Mouse (Mus musculus) MEL (cell line): ENCODE results near the gene Ehmt2. TPM values are rescaled to one million over a fixed set of nuclear protein-coding genes. Genes with fewer than 3 reads are reported as not detected.

Source experiments
- DNase-seq: peaks from one replicate; pipeline ENCODE4 v3.0.0; 2011; ENCODE audit warnings: low read depth, low spot score
- H3K27ac ChIP-seq: 2 replicates; pipeline ENCODE4 v1.5.1; 2012; ENCODE audit warnings: low read depth, mild to moderate bottlenecking, control low read depth, low read length, moderate library complexity; ENCODE audit not compliant: control insufficient read depth
- H3K27me3 ChIP-seq, 2 experiments: fragments of 150-350 bp in 1 of 2; sonication (generic) in 1 of 2; 2 replicates each; pipeline ENCODE4 v1.6.1; 2012; ENCODE audit warnings: low read length in 2 of 2, mild to moderate bottlenecking in 2 of 2, improper control_type of control experiment in 1 of 2, moderate library complexity in 1 of 2; ENCODE audit not compliant: insufficient read depth in 2 of 2, control insufficient read depth in 1 of 2
- H3K36me3 ChIP-seq, 2 experiments: 2 replicates each; pipeline ENCODE4 v1.6.1; 2012 to 2014; ENCODE audit warnings: low read length in 2 of 2, improper control_type of control experiment in 1 of 2, inconsistent platforms in 1 of 2, mild to moderate bottlenecking in 1 of 2; ENCODE audit not compliant: insufficient read depth in 2 of 2, control insufficient read depth in 1 of 2
- H3K4me1 ChIP-seq, 2 experiments: fragments of 150-350 bp in 1 of 2; sonication (generic) in 1 of 2; 2 replicates each; pipeline ENCODE4 v1.6.1; 2012; ENCODE audit warnings: low read length in 2 of 2, improper control_type of control experiment in 1 of 2, mild to moderate bottlenecking in 1 of 2; ENCODE audit not compliant: insufficient read depth in 2 of 2, control insufficient read depth in 1 of 2
- H3K4me3 ChIP-seq, 2 experiments: fragments of 150-350 bp in 1 of 2; sonication (generic) in 1 of 2; 2 replicates each; pipeline ENCODE4 v1.5.1; 2012; ENCODE audit warnings: low read depth in 2 of 2, low read length in 2 of 2, mild to moderate bottlenecking in 2 of 2, moderate library complexity in 2 of 2, control low read depth in 1 of 2, improper control_type of control experiment in 1 of 2; ENCODE audit not compliant: control insufficient read depth in 1 of 2, insufficient read depth in 1 of 2
- H3K79me2 ChIP-seq: 2 replicates; pipeline ENCODE4 v1.6.1; 2012; ENCODE audit warnings: mild to moderate bottlenecking, low read length, moderate library complexity; ENCODE audit not compliant: control insufficient read depth, poor library complexity, insufficient read depth
- H3K9ac ChIP-seq: 2 replicates; pipeline ENCODE4 v1.6.1; 2012; ENCODE audit warnings: low read depth, mild to moderate bottlenecking, control low read depth, low read length, moderate library complexity; ENCODE audit not compliant: control insufficient read depth, poor library complexity, severe bottlenecking
- H3K9me3 ChIP-seq: fragments of 150-350 bp; sonication (generic); replicated peaks from 2 replicates; pipeline ENCODE4 v1.6.1; 2012; ENCODE audit warnings: mild to moderate bottlenecking, low read length, improper control_type of control experiment, moderate library complexity; ENCODE audit not compliant: insufficient read depth
- BHLHE40 ChIP-seq: IDR thresholded peaks from 2 replicates; pipeline ENCODE4 v1.6.1; 2012; ENCODE audit warnings: low read depth, mild to moderate bottlenecking, inconsistent platforms, low read length, improper control_type of control experiment, borderline replicate concordance
- CHD1 ChIP-seq: IDR thresholded peaks from 2 replicates; pipeline ENCODE4 v1.6.1; 2012; ENCODE audit warnings: low read depth, mild to moderate bottlenecking, inconsistent platforms, low read length, improper control_type of control experiment
- CHD2 ChIP-seq: IDR thresholded peaks from 2 replicates; pipeline ENCODE4 v1.6.1; 2011; ENCODE audit warnings: low read length, improper control_type of control experiment
- CTCF ChIP-seq, 3 experiments: IDR thresholded peaks in 2 of 3; conservative IDR thresholded peaks in 1 of 3; 2 replicates each; pipeline ENCODE4 v1.5.1; 2011 to 2012; ENCODE audit warnings: low read length in 3 of 3, low read depth in 2 of 3, mild to moderate bottlenecking in 2 of 3, improper control_type of control experiment in 1 of 3, inconsistent platforms in 1 of 3, mixed read lengths in 1 of 3, moderate library complexity in 1 of 3; ENCODE audit not compliant: control insufficient read depth in 1 of 3, insufficient read depth in 1 of 3, poor library complexity in 1 of 3, severe bottlenecking in 1 of 3
- E2F4 ChIP-seq: IDR thresholded peaks from 2 replicates; pipeline ENCODE4 v1.6.1; 2011; ENCODE audit warnings: low read depth, low read length, improper control_type of control experiment, borderline replicate concordance
- ELF1 ChIP-seq: IDR thresholded peaks from 2 replicates; pipeline ENCODE4 v1.6.1; 2014; ENCODE audit warnings: low read depth, mild to moderate bottlenecking, inconsistent platforms, low read length, improper control_type of control experiment, moderate library complexity
- EP300 ChIP-seq, 2 experiments: IDR thresholded peaks; 2 replicates each; pipeline ENCODE4 v1.6.1; 2011; ENCODE audit warnings: improper control_type of control experiment in 2 of 2, low read length in 2 of 2, low read depth in 1 of 2, mild to moderate bottlenecking in 1 of 2
- ETS1 ChIP-seq: IDR thresholded peaks from 2 replicates; pipeline ENCODE4 v1.6.1; 2012; ENCODE audit warnings: low read depth, mild to moderate bottlenecking, inconsistent platforms, low read length, improper control_type of control experiment, moderate library complexity
- GATA1 ChIP-seq: IDR thresholded peaks from 2 replicates; pipeline ENCODE4 v1.6.1; 2011; ENCODE audit warnings: low read depth, low read length, improper control_type of control experiment
- HCFC1 ChIP-seq: IDR thresholded peaks from 2 replicates; pipeline ENCODE4 v1.6.1; 2012; ENCODE audit warnings: low read depth, mild to moderate bottlenecking, inconsistent platforms, low read length, improper control_type of control experiment, moderate library complexity
- JUND ChIP-seq: IDR thresholded peaks from 2 replicates; pipeline ENCODE4 v1.6.1; 2011; ENCODE audit warnings: low read depth, mild to moderate bottlenecking, improper control_type of control experiment, low read length
- KAT2A ChIP-seq: conservative IDR thresholded peaks from 2 replicates; pipeline ENCODE4 v1.6.1; 2012; ENCODE audit warnings: low read depth, low read length, improper control_type of control experiment, inconsistent platforms
- MAFK ChIP-seq: IDR thresholded peaks from 2 replicates; pipeline ENCODE4 v1.6.1; 2011; ENCODE audit warnings: low read depth, mild to moderate bottlenecking, low read length, improper control_type of control experiment, borderline replicate concordance
- MAX ChIP-seq: IDR thresholded peaks from 2 replicates; pipeline ENCODE4 v1.6.1; 2011; ENCODE audit warnings: low read length, improper control_type of control experiment
- MAZ ChIP-seq: IDR thresholded peaks from 2 replicates; pipeline ENCODE4 v1.6.1; 2012; ENCODE audit warnings: low read depth, mild to moderate bottlenecking, inconsistent platforms, low read length, improper control_type of control experiment
- MXI1 ChIP-seq: IDR thresholded peaks from 2 replicates; pipeline ENCODE4 v1.6.1; 2011; ENCODE audit warnings: mild to moderate bottlenecking, low read depth, low read length, improper control_type of control experiment
- MYB ChIP-seq: IDR thresholded peaks from 2 replicates; pipeline ENCODE4 v1.6.1; 2011; ENCODE audit warnings: mild to moderate bottlenecking, low read depth, low read length, improper control_type of control experiment
- NELFE ChIP-seq: IDR thresholded peaks from 2 replicates; pipeline ENCODE4 v1.6.1; 2011; ENCODE audit warnings: low read depth, low read length, improper control_type of control experiment
- NRF1 ChIP-seq: IDR thresholded peaks from 2 replicates; pipeline ENCODE4 v1.6.1; 2014; ENCODE audit warnings: low read depth, mild to moderate bottlenecking, inconsistent platforms, low read length, improper control_type of control experiment, moderate library complexity; ENCODE audit not compliant: poor library complexity, insufficient read depth, severe bottlenecking
- POLR2AphosphoS2 ChIP-seq: IDR thresholded peaks from 2 replicates; pipeline ENCODE4 v1.6.1; 2011; ENCODE audit warnings: low read length, improper control_type of control experiment
- POLR2AphosphoS5 ChIP-seq: IDR thresholded peaks from 2 replicates; pipeline ENCODE4 v1.6.1; 2012; ENCODE audit warnings: low read depth, borderline replicate concordance, mild to moderate bottlenecking, inconsistent platforms, low read length, moderate library complexity, mixed read lengths
- RCOR1 ChIP-seq: IDR thresholded peaks from 2 replicates; pipeline ENCODE4 v1.6.1; 2012; ENCODE audit warnings: low read depth, mild to moderate bottlenecking, inconsistent platforms, low read length, improper control_type of control experiment
- SIN3A ChIP-seq: IDR thresholded peaks from 2 replicates; pipeline ENCODE4 v1.6.1; 2012; ENCODE audit warnings: low read length, improper control_type of control experiment, inconsistent platforms
- SMC3 ChIP-seq: IDR thresholded peaks from 2 replicates; pipeline ENCODE4 v1.6.1; 2011; ENCODE audit warnings: low read depth, low read length, improper control_type of control experiment
- TAL1 ChIP-seq: IDR thresholded peaks from 2 replicates; pipeline ENCODE4 v1.6.1; 2012; ENCODE audit warnings: mild to moderate bottlenecking, inconsistent platforms, low read length, moderate library complexity, mixed read lengths
- TCF12 ChIP-seq: IDR thresholded peaks from 2 replicates; pipeline ENCODE4 v1.6.1; 2014; ENCODE audit warnings: low read depth, mild to moderate bottlenecking, inconsistent platforms, low read length, improper control_type of control experiment, moderate library complexity
- USF1 ChIP-seq: IDR thresholded peaks from 2 replicates; pipeline ENCODE4 v1.6.1; 2014; ENCODE audit warnings: low read depth, mild to moderate bottlenecking, inconsistent platforms, low read length, improper control_type of control experiment, moderate library complexity
- USF2 ChIP-seq, 2 experiments: IDR thresholded peaks; 2 replicates each; pipeline ENCODE4 v1.6.1; 2011 to 2012; ENCODE audit warnings: improper control_type of control experiment in 2 of 2, low read length in 2 of 2, borderline replicate concordance in 1 of 2, inconsistent platforms in 1 of 2, low read depth in 1 of 2, mild to moderate bottlenecking in 1 of 2; ENCODE audit not compliant: insufficient read depth in 1 of 2
- ZC3H11A ChIP-seq: IDR thresholded peaks from 2 replicates; pipeline ENCODE4 v1.6.1; 2012; ENCODE audit warnings: low read depth, mild to moderate bottlenecking, inconsistent platforms, low read length, improper control_type of control experiment
- ZMIZ1 ChIP-seq: IDR thresholded peaks from 2 replicates; pipeline ENCODE4 v1.6.1; 2012; ENCODE audit warnings: low read depth, mild to moderate bottlenecking, inconsistent platforms, low read length, improper control_type of control experiment, moderate library complexity
- polyA plus RNA-seq, 2 experiments: library from polyadenylated mRNA; stranded (reverse) in 1 of 2; unstranded in 1 of 2; fragments of >175 nt in 1 of 2; fragments of >200 nt in 1 of 2; gene quantifications; 2 replicates each; pipeline versions ENCODE4 v1.2.1 to v1.2.4; 2012; ENCODE audit warnings: low replicate concordance in 2 of 2, low read depth in 1 of 2; ENCODE audit not compliant: insufficient read length in 2 of 2, insufficient read depth in 1 of 2, missing spikeins in 1 of 2
- total RNA-seq: library from RNA; depleted of rRNA; stranded (reverse); fragments of 300-350 nt; gene quantifications from 2 replicates; pipeline ENCODE4 v1.2.3, GENCODE M21; 2012

Ehmt2 gene
- total and polyA plus RNA-seq, 3 experiments: 66.6 to 113 TPM; not detected in 1

- no peak overlapping the region for H3K27ac ChIP-seq
- no peak overlapping the region for H3K9ac ChIP-seq
- no peak for DNase-seq
- H3K4me3 ChIP-seq: no peak overlapping the region
- H3K4me1 ChIP-seq: peaks cover 5 to 14% of the 10 kb centered on the region in 2 experiments
- H3K27me3 ChIP-seq: no peaks in the 10 kb centered on the region
- TF ChIP-seq ZMIZ1 (no peak), ETS1 (no peak)
- no peaks in the 10 kb centered on the region for H3K9me3 ChIP-seq
- H3K36me3 ChIP-seq: peaks cover 0 to 6% of the 10 kb centered on the region in 2 experiments; a peak in 2 of 4 replicates
- peaks cover 5% of the 10 kb centered on the region; the same call in 1 of the 2 replicates for H3K79me2 ChIP-seq
Measured at GRCm38 (mm10) chr17:34928841-34929240, 30.6 kb downstream of the Ehmt2 start.

GRCm38 (mm10) chr17:34931061-34931734 is 32.9 kb downstream of the Ehmt2 start, which contains the start of gene Neu1:
TSS of gene Neu1 (plus strand) at chr17:34931253.
- peaks cover 5% of the 10 kb centered on the region; the same call in 1 of the 2 replicates for H3K79me2 ChIP-seq
- H3K27me3 ChIP-seq: no peaks in the 10 kb centered on the region
- peak within 1 kb of the TSS; percentile 68 for H3K9ac ChIP-seq
- peaks cover 5 to 14% of the 10 kb centered on the region in 2 experiments for H3K4me1 ChIP-seq
- no peaks in the 10 kb centered on the region for H3K9me3 ChIP-seq
- H3K27ac ChIP-seq: peak within 1 kb of the TSS; percentile 68
- peaks cover 0 to 6% of the 10 kb centered on the region in 2 experiments; a peak in 2 of 4 replicates for H3K36me3 ChIP-seq
- DNase-seq: peak; percentile 99
- peak within 1 kb of the TSS; percentile 70 to 84 for H3K4me3 ChIP-seq
- TF ChIP-seq BHLHE40 (peak; percentile 87), RCOR1 (no peak), EP300 (IDR thresholded peaks at IDR 0.05; ENCODE audit: low read depth in 1 of 2, low read length in 2 of 2) (no peak), TCF12 (0 out of 2 replicates have a peak, but pooled peaks have one; percentile 11), CHD1 (no peak), TAL1 (no peak), E2F4 (peak; percentile 47; the same call in 1 of the 2 replicates), CTCF (IDR thresholded peaks at IDR 0.05 in 2 of 3, conservative IDR thresholded peaks at IDR 0.05 in 1 of 3; ENCODE audit: control insufficient read depth in 1 of 3, insufficient read depth in 1 of 3, low read depth in 2 of 3, low read length in 3 of 3, poor library complexity in 1 of 3, severe bottlenecking in 1 of 3) (peak; percentile 57 to 76 (median 62)), ZC3H11A (0 out of 2 replicates have a peak, but pooled peaks have one; percentile 22), MXI1 (peak; percentile 81), KAT2A (no peak; the same call in 1 of the 2 replicates), SIN3A (peak; percentile 91), MYB (no peak), USF2 (IDR thresholded peaks at IDR 0.05; ENCODE audit: borderline replicate concordance in 1 of 2, insufficient read depth in 1 of 2, low read depth in 1 of 2, low read length in 2 of 2) (peak in 1 of 2 experiments; percentile 72; a peak in 2 of 4 replicates), POLR2AphosphoS2 (no peak), JUND (no peak), MAFK (no peak), HCFC1 (peak; percentile 78; the same call in 1 of the 2 replicates), POLR2AphosphoS5 (no peak), SMC3 (peak; percentile 61), USF1 (peak; percentile 95), MAZ (peak; percentile 89), MAX (peak; percentile 75; the same call in 1 of the 2 replicates), GATA1 (no peak), ELF1 (peak; percentile 11; the same call in 1 of the 2 replicates), CHD2 (no peak), NRF1 (0 out of 2 replicates have a peak, but pooled peaks have one; percentile 21), ZMIZ1 (0 out of 2 replicates have a peak, but pooled peaks have one; percentile 35), NELFE (peak; percentile 60)
